Mouse (Mus musculus) CH12.LX (cell line): ENCODE data around the gene Plbd2.

ENCODE experiments used
- CTCF ChIP-seq, 2 experiments: IDR thresholded peaks in 1 of 2; conservative IDR thresholded peaks in 1 of 2; 2 replicates each; pipeline ENCODE4 v1.5.1; 2011 to 2012; ENCODE audit warnings: low read depth in 2 of 2, low read length in 2 of 2, improper control_type of control experiment in 1 of 2, inconsistent platforms in 1 of 2, mild to moderate bottlenecking in 1 of 2, moderate library complexity in 1 of 2
- E2F4 ChIP-seq: IDR thresholded peaks from 2 replicates; pipeline ENCODE4 v1.6.1; 2011; ENCODE audit warnings: low read depth, low read length, improper control_type of control experiment; ENCODE audit not compliant: insufficient replicate concordance
- JUN ChIP-seq: IDR thresholded peaks from 2 replicates; pipeline ENCODE4 v1.6.1; 2011; ENCODE audit warnings: low read depth, mild to moderate bottlenecking, low read length, improper control_type of control experiment, moderate library complexity; ENCODE audit not compliant: insufficient read depth
- POLR2A ChIP-seq: IDR thresholded peaks from 2 replicates; pipeline ENCODE4 v1.6.1; 2011; ENCODE audit warnings: low read depth, mild to moderate bottlenecking, improper control_type of control experiment, low read length
- SIN3A ChIP-seq: IDR thresholded peaks from 2 replicates; pipeline ENCODE4 v1.6.1; 2012; ENCODE audit warnings: low read length, improper control_type of control experiment, inconsistent platforms
- USF2 ChIP-seq: conservative IDR thresholded peaks from 2 replicates; pipeline ENCODE4 v1.6.1; 2011; ENCODE audit warnings: low read depth, low read length, improper control_type of control experiment

DNA sequence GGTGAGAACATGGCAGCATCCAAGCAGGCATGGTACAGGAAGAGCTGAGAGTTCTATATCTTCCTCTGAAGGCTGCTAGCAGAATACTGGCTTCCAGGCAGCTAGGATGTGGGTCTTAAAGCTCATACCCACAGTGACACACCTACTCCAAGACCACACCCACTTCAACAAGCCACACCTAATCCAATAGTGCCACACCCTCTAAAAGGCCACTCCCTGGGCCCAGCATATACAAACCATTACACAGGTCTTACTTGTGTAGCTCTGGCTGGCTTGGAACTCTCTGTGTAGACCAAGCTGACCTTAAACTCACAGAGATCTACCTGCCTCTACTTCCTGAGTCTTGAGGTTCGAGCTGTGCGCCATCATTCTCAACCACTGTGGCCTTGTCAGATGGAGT is 21.3 kb upstream of the Plbd2 start:
- no peak for TF ChIP-seq USF2
- TF ChIP-seq POLR2A, result no peak
- no peak for TF ChIP-seq CTCF (conservative IDR thresholded peaks at IDR 0.05 in 1 of 2, IDR thresholded peaks at IDR 0.05 in 1 of 2; ENCODE audit: low read depth in 2 of 2, low read length in 2 of 2)
- TF ChIP-seq JUN, result no peak
- TF ChIP-seq E2F4, result no peak
- no peak for TF ChIP-seq SIN3A
